ENCODE assay signal across 20 mouse cellular contexts in genomic region chr2:71494503-71494902, GRCm38 (mm10). TPM values are rescaled to one million over a fixed set of nuclear protein-coding genes. Genes with fewer than 3 reads are reported as not detected.
A peak's percentile ranks its signal among the peaks of the same experiment; 100 is the strongest.
DNase-seq lines count a peak whose midpoint lies in the region; ATAC-seq and TF ChIP-seq lines count a peak whose summit lies in the region.
"Had no signal": no experiment of that assay in that cellular context is flagged by ENCODE, and none has a peak within 500 bp of the region (broad histone marks: within the 10 kb centered on the region; RNA-seq: fewer than 3 reads in every experiment).

No protein-coding gene starts in this region.

- intact Hi-C loops in left cerebral cortex, postnatal 14 days (cut with DNase I) = no loop called here
- intact Hi-C loops in left cerebral cortex, postnatal 4 days (cut with DNase I) = no loop called here

- no peak for TF ChIP-seq CTCF in intestine, postnatal 0 days (IDR thresholded peaks at IDR 0.05; ENCODE audit: low read depth)

- H3K9ac ChIP-seq in forebrain, embryonic 14.5 days (ENCODE audit: low read length) = no peak overlapping the region
- no peak overlapping the region for H3K9ac ChIP-seq in forebrain, embryonic 13.5 days
- H3K9ac ChIP-seq in midbrain, embryonic 16.5 days (ENCODE audit: low read depth, low read length) = no peak overlapping the region
- H3K9ac ChIP-seq in intestine, postnatal 0 days (ENCODE audit: low read depth, low read length) = no peak overlapping the region
- H3K9ac ChIP-seq: liver, embryonic 15.5 days had no signal

- H3K27me3 ChIP-seq in forebrain, embryonic 14.5 days (replicated peaks; ENCODE audit: control insufficient read depth, insufficient read depth, low read length) = no peaks in the 10 kb centered on the region
- no peaks in the 10 kb centered on the region for H3K27me3 ChIP-seq in forebrain, embryonic 13.5 days
- H3K27me3 ChIP-seq in midbrain, embryonic 16.5 days (ENCODE audit: control insufficient read depth, insufficient read depth, low read depth, low read length) = no peaks in the 10 kb centered on the region
- H3K27me3 ChIP-seq in intestine, postnatal 0 days (replicated peaks; ENCODE audit: control insufficient read depth, insufficient read depth, low read length) = no peaks in the 10 kb centered on the region
- H3K27me3 ChIP-seq: liver, embryonic 15.5 days; megakaryocyte, embryonic 14.5 days had no signal

- DNase-seq in forebrain, embryonic 14.5 days (ENCODE audit: low spot score) = peak; percentile 34
- DNase-seq in left cerebral cortex, postnatal 14 days (ENCODE audit: low spot score in 2 of 2) = peak; percentile 35 to 54
- DNase-seq in left cerebral cortex, postnatal 4 days = no peak
- peak; percentile 71 for DNase-seq in brain, adult 2 months (ENCODE audit: low read depth, low spot score)
- DNase-seq in thymus, postnatal 0 days (ENCODE audit: low spot score) = no peak
- DNase-seq: cerebellum, postnatal 10 days; embryo, embryonic 11 days; gastrocnemius, postnatal 36 days; kidney, adult 9 months; lung, postnatal 10 days; thymus, postnatal 36 days had no signal

- ATAC-seq in forebrain, embryonic 14.5 days = no peak
- ATAC-seq in forebrain, embryonic 13.5 days = no peak
- ATAC-seq in midbrain, embryonic 16.5 days = peak; percentile 51; the same call in 1 of the 2 replicates
- ATAC-seq in intestine, postnatal 0 days = no peak

- H3K4me2 ChIP-seq in forebrain, embryonic 14.5 days (ENCODE audit: low read length) = no peak overlapping the region
- no peak overlapping the region; the same call in 1 of the 2 replicates for H3K4me2 ChIP-seq in forebrain, embryonic 13.5 days
- peak overlapping the region; percentile 8 for H3K4me2 ChIP-seq in midbrain, embryonic 16.5 days (ENCODE audit: low read length)
- H3K4me2 ChIP-seq in intestine, postnatal 0 days (replicated peaks; ENCODE audit: low read depth) = no peak overlapping the region
- H3K4me2 ChIP-seq: liver, embryonic 15.5 days had no signal

- H3K27ac ChIP-seq in forebrain, embryonic 14.5 days (ENCODE audit: low read depth, low read length) = no peak overlapping the region; the same call in 1 of the 2 replicates
- no peak overlapping the region for H3K27ac ChIP-seq in forebrain, embryonic 13.5 days
- H3K27ac ChIP-seq in midbrain, embryonic 16.5 days (ENCODE audit: low read length) = peak overlapping the region; percentile 47
- H3K27ac ChIP-seq in intestine, postnatal 0 days (ENCODE audit: low read depth, low read length) = no peak overlapping the region
- H3K27ac ChIP-seq: liver, embryonic 15.5 days; stomach, postnatal 0 days had no signal

- H3K4me3 ChIP-seq in forebrain, embryonic 14.5 days (ENCODE audit: low read depth, low read length) = no peak overlapping the region
- no peak overlapping the region for H3K4me3 ChIP-seq in forebrain, embryonic 13.5 days
- H3K4me3 ChIP-seq in midbrain, embryonic 16.5 days (ENCODE audit: low read depth, low read length) = no peak overlapping the region
- H3K4me3 ChIP-seq in intestine, postnatal 0 days (ENCODE audit: low read depth, low read length) = no peak overlapping the region
- H3K4me3 ChIP-seq: liver, embryonic 15.5 days; megakaryocyte, embryonic 14.5 days had no signal

- H3K9me3 ChIP-seq in forebrain, embryonic 14.5 days (replicated peaks; ENCODE audit: control insufficient read depth, low read length) = no peaks in the 10 kb centered on the region
- no peaks in the 10 kb centered on the region for H3K9me3 ChIP-seq in forebrain, embryonic 13.5 days (replicated peaks)
- no peaks in the 10 kb centered on the region for H3K9me3 ChIP-seq in midbrain, embryonic 16.5 days (replicated peaks; ENCODE audit: control insufficient read depth, low read length, poor library complexity, severe bottlenecking)
- no peaks in the 10 kb centered on the region for H3K9me3 ChIP-seq in intestine, postnatal 0 days (ENCODE audit: control insufficient read depth)
- H3K9me3 ChIP-seq: liver, embryonic 15.5 days; megakaryocyte, embryonic 14.5 days had no signal

- peaks cover 6% of the 10 kb centered on the region for H3K4me1 ChIP-seq in forebrain, embryonic 14.5 days (ENCODE audit: control insufficient read depth, insufficient read depth, low read length)
- peaks cover 27% of the 10 kb centered on the region for H3K4me1 ChIP-seq in forebrain, embryonic 13.5 days
- peaks cover 11% of the 10 kb centered on the region for H3K4me1 ChIP-seq in midbrain, embryonic 16.5 days (ENCODE audit: control insufficient read depth, insufficient read depth, low read length)
- H3K4me1 ChIP-seq in intestine, postnatal 0 days (replicated peaks; ENCODE audit: control insufficient read depth, insufficient read depth, low read length) = no peaks in the 10 kb centered on the region

- H3K36me3 ChIP-seq in forebrain, embryonic 14.5 days (ENCODE audit: control insufficient read depth, insufficient read depth, low read length) = no peaks in the 10 kb centered on the region
- H3K36me3 ChIP-seq in forebrain, embryonic 13.5 days (ENCODE audit: poor library complexity, severe bottlenecking) = no peaks in the 10 kb centered on the region
- no peaks in the 10 kb centered on the region for H3K36me3 ChIP-seq in midbrain, embryonic 16.5 days (ENCODE audit: control insufficient read depth, insufficient read depth, low read length)
- no peaks in the 10 kb centered on the region for H3K36me3 ChIP-seq in intestine, postnatal 0 days (ENCODE audit: control insufficient read depth, insufficient read depth)
- H3K36me3 ChIP-seq: liver, embryonic 15.5 days had no signal

- 44% methylated on average over 10 of the region's 10 CpGs for WGBS in forebrain, embryonic 14.5 days
- WGBS in forebrain, embryonic 13.5 days = 54% methylated on average over 10 of the region's 10 CpGs
- 34% methylated on average over 10 of the region's 10 CpGs for WGBS in midbrain, embryonic 16.5 days
- 73% methylated on average over 10 of the region's 10 CpGs for WGBS in intestine, postnatal 0 days

RNA-seq across cellular contexts. Expression of gene Dlx1, which starts 33.4 kb away (rescaled TPM):
- polyA plus RNA-seq in forebrain, embryonic 14.5 days (2014; fragmentation: Nextera tagmentation; extraction: Ambion mirVana) = 155 and 176 TPM in 2 replicates
- 278 and 287 TPM in 2 replicates for polyA plus RNA-seq in forebrain, embryonic 13.5 days (2015; fragmentation: Nextera tagmentation; extraction: Ambion mirVana)
- total RNA-seq in left cerebral cortex, postnatal 14 days (2021) = 10 to 100 TPM; 20.7 to 24.2 TPM
- 10 to 100 TPM; 52.3 to 63.1 TPM for total RNA-seq in left cerebral cortex, postnatal 4 days (2021)
- polyA plus RNA-seq in midbrain, embryonic 16.5 days (2015; fragmentation: Nextera tagmentation; extraction: Ambion mirVana) = 31.5 and 55.5 TPM in 2 replicates
- polyA plus RNA-seq in intestine, postnatal 0 days (2015; fragmentation: Nextera tagmentation; extraction: Ambion mirVana) = 1.5 and 1.8 TPM in 2 replicates
- polyA plus RNA-seq in thymus, postnatal 0 days (2015; fragmentation: Nextera tagmentation; extraction: Ambion mirVana) = 0.12 and 0.44 TPM in 2 replicates
- total RNA-seq: gastrocnemius, postnatal 36 days had no signal
- polyA plus RNA-seq: heart, postnatal 0 days had no signal

RNA-seq across cellular contexts. Expression of gene Metap1d, which starts 41.4 kb away (rescaled TPM):
- 39.9 and 43.3 TPM in 2 replicates for polyA plus RNA-seq in forebrain, embryonic 14.5 days (2014; fragmentation: Nextera tagmentation; extraction: Ambion mirVana)
- polyA plus RNA-seq in forebrain, embryonic 13.5 days (2015; fragmentation: Nextera tagmentation; extraction: Ambion mirVana) = 38.1 and 46.4 TPM in 2 replicates
- 10 to 100 TPM; 14.4 to 14.6 TPM for total RNA-seq in left cerebral cortex, postnatal 14 days (2021)
- total RNA-seq in left cerebral cortex, postnatal 4 days (2021) = 10 to 100 TPM; 21.8 to 23.2 TPM
- 30.1 and 33.0 TPM in 2 replicates for polyA plus RNA-seq in midbrain, embryonic 16.5 days (2015; fragmentation: Nextera tagmentation; extraction: Ambion mirVana)
- 13.5 and 15.6 TPM in 2 replicates for polyA plus RNA-seq in intestine, postnatal 0 days (2015; fragmentation: Nextera tagmentation; extraction: Ambion mirVana)
- 24.2 and 25.8 TPM in 2 replicates for polyA plus RNA-seq in thymus, postnatal 0 days (2015; fragmentation: Nextera tagmentation; extraction: Ambion mirVana)

RNA-seq across cellular contexts. Expression of gene Dlx2, which starts 52.1 kb away (rescaled TPM):
- polyA plus RNA-seq in forebrain, embryonic 14.5 days (2014; fragmentation: Nextera tagmentation; extraction: Ambion mirVana) = 44.8 and 51.2 TPM in 2 replicates
- 71.0 and 83.2 TPM in 2 replicates for polyA plus RNA-seq in forebrain, embryonic 13.5 days (2015; fragmentation: Nextera tagmentation; extraction: Ambion mirVana)
- 1 to 10 TPM; 4.7 to 6.9 TPM for total RNA-seq in left cerebral cortex, postnatal 14 days (2021)
- 10 to 100 TPM; 20.6 to 22.4 TPM for total RNA-seq in left cerebral cortex, postnatal 4 days (2021)
- 4.5 and 10.9 TPM in 2 replicates for polyA plus RNA-seq in midbrain, embryonic 16.5 days (2015; fragmentation: Nextera tagmentation; extraction: Ambion mirVana)
- polyA plus RNA-seq in intestine, postnatal 0 days (2015; fragmentation: Nextera tagmentation; extraction: Ambion mirVana) = 1.0 and 1.3 TPM in 2 replicates
- polyA plus RNA-seq in thymus, postnatal 0 days (2015; fragmentation: Nextera tagmentation; extraction: Ambion mirVana) = 0.05 TPM in 1 of 2 replicates, not detected in the other
- total RNA-seq: gastrocnemius, postnatal 36 days; MEL; neutrophil, adult 5-6 weeks had no signal
- polyA plus RNA-seq: heart, postnatal 0 days had no signal

Comparison
In these comparisons a context has a peak if more than half of its experiments do, and no peak if none do; other contexts are left out.
1. DNase-seq: peak in forebrain, embryonic 14.5 days (single experiment), left cerebral cortex, postnatal 14 days (2 of 2) and brain, adult 2 months (single experiment); none in left cerebral cortex, postnatal 4 days (single experiment) and thymus, postnatal 0 days (single experiment).
2. RNA of gene Dlx1, which starts 33.4 kb away (polyA plus RNA-seq): 278 to 287 TPM in forebrain, embryonic 13.5 days, 155 to 176 TPM in forebrain, embryonic 14.5 days and 31.5 to 55.5 TPM in midbrain, embryonic 16.5 days; 1.5 to 1.8 TPM in intestine, postnatal 0 days and 0.12 to 0.44 TPM in thymus, postnatal 0 days; every median in the first group is over 10 times any median in the second.